Mouse (Mus musculus) thymus, adult 2 months (tissue): Measurements from ENCODE around the gene Mrps7. TPM values are rescaled to one million over a fixed set of nuclear protein-coding genes. Genes with fewer than 3 reads are reported as not detected.

Experiments used
- DNase-seq: peaks from one replicate; pipeline ENCODE4 v3.0.0; 2021
- H3K27ac ChIP-seq: fragments of 200-500 bp; 2 replicates; pipeline ENCODE4 v1.5.1; 2012; ENCODE audit warnings: low read length, control low read depth; ENCODE audit not compliant: control insufficient read depth, insufficient read depth
- H3K27me3 ChIP-seq: fragments of 200-500 bp; 2 replicates; pipeline ENCODE4 v1.6.1; 2012; ENCODE audit warnings: mild to moderate bottlenecking, low read length, moderate library complexity, mixed read lengths; ENCODE audit not compliant: control insufficient read depth, insufficient read depth
- H3K36me3 ChIP-seq: fragments of 200-500 bp; 2 replicates; pipeline ENCODE4 v1.6.1; 2012; ENCODE audit warnings: mild to moderate bottlenecking, low read length, moderate library complexity; ENCODE audit not compliant: control insufficient read depth, insufficient read depth
- H3K4me1 ChIP-seq: fragments of 200-500 bp; replicated peaks from 2 replicates; pipeline ENCODE4 v1.6.1; 2012; ENCODE audit warnings: low read length; ENCODE audit not compliant: control insufficient read depth, insufficient read depth
- H3K4me3 ChIP-seq: fragments of 200-500 bp; 2 replicates; pipeline ENCODE4 v1.5.1; 2012; ENCODE audit warnings: mild to moderate bottlenecking, low read length, control low read depth, moderate library complexity; ENCODE audit not compliant: control insufficient read depth, insufficient read depth
- CTCF ChIP-seq: fragments of 200-500 bp; IDR thresholded peaks from 2 replicates; pipeline ENCODE4 v1.5.1; 2012; ENCODE audit warnings: mild to moderate bottlenecking, control low read depth, low read length, moderate library complexity, borderline replicate concordance; ENCODE audit not compliant: control insufficient read depth, poor library complexity, insufficient read depth; ENCODE audit errors: extremely low read depth
- POLR2A ChIP-seq: fragments of 200-500 bp; IDR thresholded peaks from 2 replicates; pipeline ENCODE4 v1.6.1; 2012; ENCODE audit warnings: mild to moderate bottlenecking, low read length, control low read depth, moderate library complexity; ENCODE audit not compliant: control insufficient read depth, poor library complexity, insufficient read depth; ENCODE audit errors: extremely low read depth
- WGBS: fragments of 180-500 bp; shearing (Covaris S2); methylation state at CpG from one replicate; pipeline ENCODE4 v1.1.7; 2018; 5-methylcytosine and 5-hydroxymethylcytosine counted together
- polyA plus RNA-seq: library from polyadenylated mRNA; depleted of rRNA; stranded (reverse); fragments of >200 nt; gene quantifications from 2 replicates; pipeline ENCODE4 v1.2.3, GENCODE M21; 2012; rRNA removed

The Mrps7 gene
- polyA plus RNA-seq: 24.5 and 25.0 TPM in 2 replicates

GRCm38 (mm10) chr11:115603476-115604303 is at the start of gene Mrps7, which contains the start of gene Gga3:
TSS of gene Mrps7 (plus strand) at chr11:115603925.
TSS of gene Gga3 (minus strand) at chr11:115604051.
- peak; percentile 91 for DNase-seq
- Histone ChIP-seq H3K4me3 (peak within 1 kb of the TSS; percentile 62), H3K27ac (peak within 1 kb of the TSS; percentile 61), H3K4me1 (peaks cover 21% of the 10 kb centered on the region), H3K36me3 (peaks cover 17% of the 10 kb centered on the region), H3K27me3 (no peaks in the 10 kb centered on the region)
- under 1% methylated on average over 92 of the region's 93 CpGs for WGBS
- TF ChIP-seq POLR2A: peak; percentile 64; the same call in 1 of the 2 replicates
- peak; percentile 4; the same call in 1 of the 2 replicates for TF ChIP-seq CTCF

GRCm38 (mm10) chr11:115555717-115556116 is 48.0 kb upstream of the Mrps7 start:
- 87% methylated on average over 17 of the region's 17 CpGs for WGBS
- no peak overlapping the region for H3K27ac ChIP-seq
- no peak for DNase-seq
- no peak for TF ChIP-seq POLR2A
- TF ChIP-seq CTCF: no peak
- H3K4me1 ChIP-seq: no peaks in the 10 kb centered on the region
- H3K36me3 ChIP-seq: no peaks in the 10 kb centered on the region
- no peak overlapping the region for H3K4me3 ChIP-seq
- no peaks in the 10 kb centered on the region for H3K27me3 ChIP-seq

GRCm38 (mm10) chr11:115563406-115563805 is 40.3 kb upstream of the Mrps7 start:
- Histone ChIP-seq H3K27ac (no peak overlapping the region), H3K27me3 (no peaks in the 10 kb centered on the region), H3K4me3 (no peak overlapping the region), H3K36me3 (peaks cover 13% of the 10 kb centered on the region), H3K4me1 (0 out of 2 replicates have a peak, but pooled peaks cover 2% of the 10 kb centered on the region)
- no peak for DNase-seq
- 42% methylated on average over 4 of the region's 4 CpGs for WGBS
- TF ChIP-seq CTCF: no peak
- no peak for TF ChIP-seq POLR2A

- peak; percentile 96 for DNase-seq
- under 1% methylated on average over 42 of the region's 42 CpGs for WGBS
- Histone ChIP-seq H3K4me1 (0 out of 2 replicates have a peak, but pooled peaks cover 2% of the 10 kb centered on the region), H3K27ac (0 out of 2 replicates have a peak within 1 kb of the TSS, but pooled peaks have one; percentile 33), H3K4me3 (peak within 1 kb of the TSS; percentile 80), H3K27me3 (no peaks in the 10 kb centered on the region), H3K36me3 (peaks cover 19% of the 10 kb centered on the region)
- TF ChIP-seq POLR2A (peak; percentile 62), CTCF (no peak)
These were observed 39.5 kb upstream of the Mrps7 start, which contains the start of gene Nup85 for GRCm38 (mm10) chr11:115564064-115564809. TSS of gene Nup85 (plus strand) at chr11:115564434.

GRCm38 (mm10) chr11:115564961-115565360 is 38.8 kb upstream of the Mrps7 start:
- TF ChIP-seq POLR2A: no peak
- no peak for TF ChIP-seq CTCF
- 13% methylated on average over 7 of the region's 7 CpGs for WGBS
- no peak for DNase-seq
- Histone ChIP-seq H3K27me3 (no peaks in the 10 kb centered on the region), H3K4me3 (no peak overlapping the region), H3K27ac (no peak overlapping the region), H3K36me3 (peaks cover 25% of the 10 kb centered on the region), H3K4me1 (0 out of 2 replicates have a peak, but pooled peaks cover 2% of the 10 kb centered on the region)

- no peak overlapping the region for H3K4me3 ChIP-seq
- peak overlapping the region; percentile 22; the same call in 1 of the 2 replicates for H3K27ac ChIP-seq
- DNase-seq: no peak
- peaks cover 40% of the 10 kb centered on the region for H3K36me3 ChIP-seq
- H3K4me1 ChIP-seq: no peaks in the 10 kb centered on the region
- TF ChIP-seq CTCF (no peak), POLR2A (no peak)
- H3K27me3 ChIP-seq: no peaks in the 10 kb centered on the region
These were observed 24.6 kb upstream of the Mrps7 start for GRCm38 (mm10) chr11:115579080-115579479.
